ENCODE assay signal across 9 mouse cellular contexts in genomic region chr12:104863653-104864052, GRCm38 (mm10). TPM values are rescaled to one million over a fixed set of nuclear protein-coding genes. Genes with fewer than 3 reads are reported as not detected.
DNase-seq lines count a peak whose midpoint lies in the region; ATAC-seq lines count a peak whose summit lies in the region.
"Had no signal": no experiment of that assay in that cellular context is flagged by ENCODE, and none has a peak within 500 bp of the region (broad histone marks: within the 10 kb centered on the region; RNA-seq: fewer than 3 reads in every experiment).

No protein-coding gene starts in this region.

- 0 out of 2 replicates have a peak, but pooled peaks cover 3% of the 10 kb centered on the region for H3K36me3 ChIP-seq in forebrain, embryonic 10.5 days (replicated peaks)
- no peaks in the 10 kb centered on the region for H3K36me3 ChIP-seq in forebrain, embryonic 16.5 days (ENCODE audit: control insufficient read depth, insufficient read depth)
- H3K36me3 ChIP-seq in intestine, embryonic 14.5 days (ENCODE audit: control insufficient read depth, insufficient read depth, low read length), result no peaks in the 10 kb centered on the region
- no peaks in the 10 kb centered on the region for H3K36me3 ChIP-seq in limb, embryonic 13.5 days
- H3K36me3 ChIP-seq in midbrain, embryonic 12.5 days, result no peaks in the 10 kb centered on the region

- H3K9me3 ChIP-seq in forebrain, embryonic 10.5 days, result peaks cover 7% of the 10 kb centered on the region; the same call in 1 of the 2 replicates
- H3K9me3 ChIP-seq in forebrain, embryonic 16.5 days (ENCODE audit: control insufficient read depth, low read length), result no peaks in the 10 kb centered on the region
- 0 out of 2 replicates have a peak, but pooled peaks cover 2% of the 10 kb centered on the region for H3K9me3 ChIP-seq in intestine, embryonic 14.5 days (ENCODE audit: control insufficient read depth, low read length)
- 0 out of 2 replicates have a peak, but pooled peaks cover 3% of the 10 kb centered on the region for H3K9me3 ChIP-seq in limb, embryonic 13.5 days
- 0 out of 2 replicates have a peak, but pooled peaks cover 5% of the 10 kb centered on the region for H3K9me3 ChIP-seq in midbrain, embryonic 12.5 days

- no peak overlapping the region for H3K27ac ChIP-seq in forebrain, embryonic 10.5 days
- H3K27ac ChIP-seq in forebrain, embryonic 16.5 days (ENCODE audit: low read length), result no peak overlapping the region
- H3K27ac ChIP-seq in intestine, embryonic 14.5 days (ENCODE audit: low read depth), result no peak overlapping the region
- no peak overlapping the region for H3K27ac ChIP-seq in limb, embryonic 13.5 days
- H3K27ac ChIP-seq in midbrain, embryonic 12.5 days (replicated peaks), result no peak overlapping the region

- peaks cover 15% of the 10 kb centered on the region; the same call in 1 of the 2 replicates for H3K27me3 ChIP-seq in forebrain, embryonic 10.5 days (ENCODE audit: poor library complexity, severe bottlenecking)
- no peaks in the 10 kb centered on the region for H3K27me3 ChIP-seq in forebrain, embryonic 16.5 days (replicated peaks; ENCODE audit: control insufficient read depth, insufficient read depth, low read length)
- no peaks in the 10 kb centered on the region for H3K27me3 ChIP-seq in intestine, embryonic 14.5 days (replicated peaks; ENCODE audit: control insufficient read depth, insufficient read depth, low read length)
- H3K27me3 ChIP-seq in limb, embryonic 13.5 days, result no peaks in the 10 kb centered on the region
- peaks cover 13% of the 10 kb centered on the region; the same call in 1 of the 2 replicates for H3K27me3 ChIP-seq in midbrain, embryonic 12.5 days

- peak overlapping the region; percentile 84; the same call in 1 of the 2 replicates for H3K4me3 ChIP-seq in forebrain, embryonic 10.5 days
- H3K4me3 ChIP-seq in forebrain, embryonic 16.5 days (replicated peaks; ENCODE audit: low read length), result no peak overlapping the region
- peak overlapping the region; percentile 77; the same call in 1 of the 2 replicates for H3K4me3 ChIP-seq in intestine, embryonic 14.5 days (ENCODE audit: low read depth, low read length)
- peak overlapping the region; percentile 82 for H3K4me3 ChIP-seq in limb, embryonic 13.5 days
- H3K4me3 ChIP-seq in midbrain, embryonic 12.5 days, result no peak overlapping the region

- no peak overlapping the region for H3K4me2 ChIP-seq in forebrain, embryonic 16.5 days (ENCODE audit: low read length)
- peak overlapping the region; percentile 93 for H3K4me2 ChIP-seq in intestine, embryonic 14.5 days (ENCODE audit: low read length)
- H3K4me2 ChIP-seq in limb, embryonic 13.5 days (replicated peaks), result peak overlapping the region; percentile 90
- H3K4me2 ChIP-seq in midbrain, embryonic 12.5 days (replicated peaks), result peak overlapping the region; percentile 97

- peaks cover 26% of the 10 kb centered on the region for H3K4me1 ChIP-seq in forebrain, embryonic 10.5 days
- peaks cover 18% of the 10 kb centered on the region for H3K4me1 ChIP-seq in forebrain, embryonic 16.5 days (replicated peaks; ENCODE audit: control insufficient read depth, insufficient read depth, low read length)
- H3K4me1 ChIP-seq in intestine, embryonic 14.5 days (replicated peaks; ENCODE audit: control insufficient read depth, insufficient read depth, low read length), result peaks cover 5% of the 10 kb centered on the region; the same call in 1 of the 2 replicates
- H3K4me1 ChIP-seq in limb, embryonic 13.5 days, result peaks cover 42% of the 10 kb centered on the region
- peaks cover 13% of the 10 kb centered on the region for H3K4me1 ChIP-seq in midbrain, embryonic 12.5 days

- no peak overlapping the region for H3K9ac ChIP-seq in forebrain, embryonic 16.5 days (replicated peaks; ENCODE audit: low read depth, low read length)
- no peak overlapping the region for H3K9ac ChIP-seq in intestine, embryonic 14.5 days (ENCODE audit: low read length)
- no peak overlapping the region for H3K9ac ChIP-seq in limb, embryonic 13.5 days
- no peak overlapping the region for H3K9ac ChIP-seq in midbrain, embryonic 12.5 days (replicated peaks)

- 79% methylated on average over 7 of the region's 7 CpGs for WGBS in forebrain, embryonic 10.5 days
- 84% methylated on average over 7 of the region's 7 CpGs for WGBS in forebrain, embryonic 16.5 days
- WGBS in intestine, embryonic 14.5 days, result 69% methylated on average over 7 of the region's 7 CpGs
- 80% methylated on average over 7 of the region's 7 CpGs for WGBS in limb, embryonic 13.5 days
- 82% methylated on average over 7 of the region's 7 CpGs for WGBS in midbrain, embryonic 12.5 days

- DNase-seq in forebrain, embryonic 10.5 days (ENCODE audit: extremely low spot score, low spot score), result no peak
- no peak for DNase-seq in intestine, embryonic 14.5 days (ENCODE audit: low spot score)
- no peak for DNase-seq in natural killer cell, adult 2 months (ENCODE audit: low spot score in 2 of 2)
- no peak for DNase-seq in gastrocnemius, adult 18-20 months (ENCODE audit: low spot score)
- DNase-seq in urinary bladder, adult 2 months (ENCODE audit: low spot score), result no peak
- DNase-seq: cerebellum, adult 18-20 months had no signal

- ATAC-seq in forebrain, embryonic 16.5 days, result no peak
- ATAC-seq in intestine, embryonic 14.5 days (replicated peaks; ENCODE audit: low FRiP score, low TSS enrichment, low read depth), result no peak
- ATAC-seq in limb, embryonic 13.5 days (ENCODE audit: low FRiP score, low read depth), result no peak
- no peak for ATAC-seq in midbrain, embryonic 12.5 days (ENCODE audit: low FRiP score, low read depth)

RNA-seq across cellular contexts. Expression of gene Clmn, which starts 1.2 kb away (rescaled TPM):
- 1.6 and 2.1 TPM in 2 replicates for polyA plus RNA-seq in forebrain, embryonic 10.5 days (2016; fragmentation: Nextera tagmentation; extraction: Ambion mirVana)
- polyA plus RNA-seq in forebrain, embryonic 16.5 days (2015; fragmentation: Nextera tagmentation; extraction: Ambion mirVana), result 0.71 and 0.84 TPM in 2 replicates
- polyA plus RNA-seq in intestine, embryonic 14.5 days (2014; fragmentation: Nextera tagmentation; extraction: Ambion mirVana), result 3.4 and 4.0 TPM in 2 replicates
- polyA plus RNA-seq in limb, embryonic 13.5 days (2015; fragmentation: Nextera tagmentation; extraction: Ambion mirVana), result 3.1 and 3.8 TPM in 2 replicates
- polyA plus RNA-seq in midbrain, embryonic 12.5 days (2016; fragmentation: Nextera tagmentation; extraction: Ambion mirVana), result 2.2 and 2.5 TPM in 2 replicates
- 1 to 10 TPM; 1.6 to 2.4 TPM for total RNA-seq in gastrocnemius, adult 18-20 months (2021)
- 7.4 and 8.1 TPM in 2 replicates for polyA plus RNA-seq in urinary bladder, adult 2 months (2012; rRNA removed)

Comparison
In these comparisons a context has a peak if more than half of its experiments do, and no peak if none do; other contexts are left out.
1. H3K4me3 ChIP-seq: peak in forebrain, embryonic 10.5 days (single experiment), intestine, embryonic 14.5 days (single experiment) and limb, embryonic 13.5 days (single experiment); none in forebrain, embryonic 16.5 days (single experiment) and midbrain, embryonic 12.5 days (single experiment).